Mouse (Mus musculus) kidney, adult 11 months (tissue): ENCODE measurements at regions not wholly inside any gene's neighbourhood (a gene's known extent, or its start where the extent isn't known, plus 50 kb on each side); places are given as distances from the start of the nearest gene placed in this dataset.
A peak's percentile ranks its signal among the peaks of the same experiment; 100 is the strongest.

Experiments
- DNase-seq: peaks from one replicate; pipeline ENCODE4 v3.0.0; 2022

DNA sequence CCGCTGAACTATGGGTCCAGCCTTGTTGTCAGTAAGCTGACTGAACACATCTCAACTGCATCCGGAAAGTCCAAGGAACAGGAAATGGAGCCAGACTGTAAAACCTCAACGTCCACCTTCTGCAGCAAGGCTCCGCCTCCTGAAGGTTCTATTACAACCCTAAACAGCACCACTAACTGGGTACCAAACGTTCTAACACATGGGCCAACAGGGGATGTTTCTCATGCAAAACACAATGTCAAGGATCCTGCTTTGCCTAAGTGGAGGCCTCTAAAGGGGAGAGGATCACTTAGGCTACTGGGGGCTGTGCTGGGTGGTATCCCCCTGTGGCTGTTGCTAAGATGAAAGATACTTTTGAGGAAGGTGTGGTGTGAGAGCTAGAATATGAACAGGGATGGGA lies 51.0 kb upstream of the Stt3b start:
- DNase-seq, result no peak

DNA sequence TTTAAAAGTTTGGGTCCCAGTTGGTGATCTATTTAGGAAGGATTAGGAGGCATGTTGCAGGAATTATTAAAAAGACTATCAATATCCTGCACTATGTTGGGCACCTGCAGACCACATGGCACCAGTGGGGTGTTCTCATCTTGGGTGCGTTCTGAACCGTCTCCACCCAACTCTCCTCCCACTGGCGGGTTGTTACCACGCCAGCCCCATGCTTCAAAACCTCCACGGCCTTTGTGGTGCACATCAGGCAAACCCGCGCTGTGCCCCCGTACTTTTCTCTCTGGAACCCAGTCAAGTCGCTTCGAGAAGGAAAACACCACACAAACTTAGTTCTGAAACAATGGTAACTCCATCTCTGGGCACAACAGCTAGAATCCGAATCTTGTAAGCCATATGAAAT lies 51.7 kb upstream of the Stt3b start:
- no peak for DNase-seq

DNA sequence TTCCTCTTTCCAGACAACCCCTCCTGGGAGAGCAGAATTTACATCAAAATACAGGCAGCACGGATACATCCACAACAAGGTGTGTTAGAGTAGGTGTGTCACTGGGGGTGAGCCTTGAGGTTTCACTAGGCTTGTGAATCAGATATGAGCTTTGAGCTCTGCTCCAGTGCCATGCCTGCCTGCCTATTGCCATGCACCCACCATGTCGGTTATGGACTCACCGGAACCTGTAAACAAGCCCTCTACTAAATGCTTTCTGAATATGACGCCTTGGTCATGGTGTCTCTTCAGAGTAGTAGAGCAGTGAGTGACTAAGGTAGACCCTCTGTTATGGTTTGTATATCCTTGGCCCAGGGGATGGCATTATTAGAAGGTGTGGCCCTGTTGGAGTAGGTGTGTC lies 52.3 kb upstream of the Stt3b start:
- no peak for DNase-seq

DNA sequence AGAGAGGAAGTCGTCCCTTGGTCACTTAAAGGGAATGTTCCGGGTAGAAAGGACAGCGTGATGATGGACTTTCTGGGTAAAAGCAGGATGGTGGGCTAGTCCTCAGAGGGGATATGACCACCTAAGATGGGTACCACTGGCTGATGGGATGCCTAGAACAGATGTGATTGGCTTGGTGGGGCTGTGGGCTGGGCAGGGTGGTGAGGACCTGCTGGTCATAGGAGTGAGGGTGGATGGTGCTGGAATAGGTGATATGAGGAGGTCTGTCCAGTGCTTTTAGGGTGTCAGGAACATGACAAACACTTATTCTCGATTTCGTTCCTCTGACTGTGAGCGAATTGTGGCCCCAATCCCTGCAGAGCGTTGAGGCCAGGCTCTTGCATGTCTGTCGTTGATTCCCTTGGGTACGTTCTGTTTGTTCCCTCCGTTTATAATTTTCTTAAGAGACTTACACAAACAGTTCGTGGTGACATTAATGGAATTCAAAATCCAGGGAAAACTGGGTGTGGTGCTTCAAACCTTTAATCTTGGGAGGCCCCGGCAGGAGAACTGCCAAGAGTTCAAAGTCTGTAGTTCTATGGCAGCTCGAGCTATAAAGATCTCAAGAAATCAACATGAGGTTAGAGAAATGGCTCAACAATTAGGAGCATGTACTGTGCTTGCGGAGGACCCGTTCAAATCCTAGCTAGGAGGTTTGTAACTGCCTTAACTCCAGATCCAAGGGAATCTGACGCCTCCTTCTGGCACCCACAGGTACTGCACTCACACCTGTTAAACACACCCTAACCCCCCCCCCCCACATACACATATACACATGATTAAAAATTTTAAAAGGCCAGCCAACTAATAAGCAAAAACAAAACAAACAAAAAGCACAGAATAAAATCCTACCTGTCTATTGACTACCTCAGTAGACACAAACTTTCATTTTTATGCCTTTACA lies 55.0 kb upstream of the Stt3b start:
- peak; percentile 28 for DNase-seq

DNA sequence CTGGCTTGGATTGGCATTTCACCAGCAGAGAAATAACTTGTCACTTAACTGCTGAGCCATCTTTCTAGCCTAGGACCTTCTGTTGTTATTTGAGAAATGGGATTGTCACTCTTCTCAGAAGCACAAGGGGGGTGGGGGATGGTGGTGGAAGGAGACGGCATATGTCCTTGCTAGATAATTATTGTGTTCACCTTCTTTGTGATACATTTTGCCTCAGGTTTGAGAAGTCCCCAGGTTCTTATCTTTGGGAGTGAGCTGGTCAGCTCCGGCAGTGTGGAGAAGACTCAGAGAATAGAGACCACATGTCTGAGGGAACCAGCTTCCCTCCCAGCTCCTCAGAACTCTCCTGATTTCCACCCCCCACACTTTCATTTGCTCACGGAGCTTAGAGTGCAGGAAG lies 57.6 kb upstream of the Stt3b start:
- no peak for DNase-seq

DNA sequence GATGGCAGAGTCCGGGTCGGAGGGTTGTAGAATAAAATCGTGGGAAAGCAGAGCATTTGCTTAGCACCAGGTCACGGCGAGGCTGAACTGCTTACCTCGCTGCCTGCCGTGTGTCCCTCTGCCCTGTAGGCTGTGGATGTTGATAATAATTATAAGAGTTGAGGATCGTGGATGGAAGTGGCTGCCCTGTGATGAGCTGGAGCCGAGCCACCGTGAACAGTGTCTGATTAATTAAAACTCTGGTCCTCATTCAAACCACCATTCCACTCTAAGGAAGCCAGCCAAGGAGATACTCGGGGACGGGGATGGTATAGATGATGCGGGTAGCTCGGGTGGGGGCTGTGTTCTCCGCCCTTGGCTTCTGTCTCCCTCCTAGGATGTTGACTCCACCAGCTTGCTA lies 70.1 kb upstream of the Stt3b start:
- DNase-seq, result no peak

DNA sequence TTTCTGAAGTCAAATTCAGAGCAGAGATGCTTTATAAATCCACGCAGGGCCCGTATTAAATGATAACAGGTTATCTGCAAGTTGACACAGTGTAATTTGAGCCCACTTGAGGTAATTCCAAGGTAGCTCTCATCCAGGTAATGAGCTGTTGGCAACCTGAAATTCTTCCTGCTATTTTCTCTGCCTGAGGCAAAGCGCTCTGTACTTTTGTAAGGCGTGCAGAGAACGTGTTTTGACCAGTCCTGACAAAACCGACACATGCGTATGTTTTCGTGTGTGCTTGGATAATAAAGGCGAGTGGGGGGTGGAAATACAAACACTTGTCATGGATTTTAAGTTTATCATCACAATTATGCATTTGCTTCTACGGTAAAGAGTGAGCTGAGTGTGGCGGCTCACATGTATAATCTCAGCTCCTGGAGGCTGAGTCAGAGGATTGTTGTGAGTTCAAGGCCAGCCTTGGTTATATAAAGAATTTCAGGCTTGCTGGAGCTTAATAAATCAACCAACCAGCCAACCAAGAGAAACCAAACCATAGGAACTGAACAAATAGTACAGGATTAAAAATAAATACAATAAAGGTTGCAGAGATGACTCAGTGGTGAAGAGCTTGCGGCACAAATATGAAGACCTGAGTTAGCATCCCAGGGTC lies 72.7 kb upstream of the Stt3b start:
- DNase-seq, result no peak

DNA sequence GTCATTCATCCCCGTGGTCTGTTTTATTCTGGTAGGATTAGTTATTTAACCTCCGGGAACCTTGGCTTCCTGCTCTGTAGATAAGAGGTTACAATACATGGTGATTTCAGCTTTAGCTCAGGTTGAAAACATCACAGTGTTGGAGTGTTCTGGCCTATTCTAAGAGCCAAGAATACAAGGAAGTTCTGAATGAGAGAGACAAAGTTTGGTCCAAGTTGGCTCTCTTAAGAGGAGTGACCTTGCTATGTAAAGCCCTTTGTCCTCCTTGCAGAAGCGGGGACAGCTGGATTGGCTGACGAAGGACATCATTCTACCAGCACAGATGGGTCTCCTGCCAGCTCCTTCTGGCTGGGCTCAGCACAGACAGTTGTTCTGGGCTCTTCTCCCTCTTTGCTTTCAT lies 73.7 kb upstream of the Stt3b start:
- DNase-seq, result peak; percentile 15

DNA sequence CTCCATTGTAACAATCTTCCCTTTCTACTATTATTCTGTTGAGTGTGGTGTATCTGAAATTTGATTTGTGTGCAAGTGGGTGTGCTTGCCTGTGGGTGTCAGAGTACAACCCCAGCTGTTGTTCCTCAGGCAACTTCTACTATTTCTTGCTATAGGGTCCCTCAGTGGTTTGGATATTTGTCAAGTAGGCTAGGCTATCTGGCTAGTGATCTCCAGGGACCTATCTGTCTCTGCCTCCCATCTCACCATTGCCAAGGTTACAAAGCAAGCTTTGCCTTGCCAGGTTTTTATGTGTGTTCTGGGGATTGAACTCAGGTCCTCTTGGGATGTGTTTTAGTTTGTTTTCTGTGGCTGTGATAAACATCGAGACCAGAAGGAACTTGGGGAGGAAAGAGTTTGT lies 74.1 kb upstream of the Stt3b start:
- no peak for DNase-seq

DNA sequence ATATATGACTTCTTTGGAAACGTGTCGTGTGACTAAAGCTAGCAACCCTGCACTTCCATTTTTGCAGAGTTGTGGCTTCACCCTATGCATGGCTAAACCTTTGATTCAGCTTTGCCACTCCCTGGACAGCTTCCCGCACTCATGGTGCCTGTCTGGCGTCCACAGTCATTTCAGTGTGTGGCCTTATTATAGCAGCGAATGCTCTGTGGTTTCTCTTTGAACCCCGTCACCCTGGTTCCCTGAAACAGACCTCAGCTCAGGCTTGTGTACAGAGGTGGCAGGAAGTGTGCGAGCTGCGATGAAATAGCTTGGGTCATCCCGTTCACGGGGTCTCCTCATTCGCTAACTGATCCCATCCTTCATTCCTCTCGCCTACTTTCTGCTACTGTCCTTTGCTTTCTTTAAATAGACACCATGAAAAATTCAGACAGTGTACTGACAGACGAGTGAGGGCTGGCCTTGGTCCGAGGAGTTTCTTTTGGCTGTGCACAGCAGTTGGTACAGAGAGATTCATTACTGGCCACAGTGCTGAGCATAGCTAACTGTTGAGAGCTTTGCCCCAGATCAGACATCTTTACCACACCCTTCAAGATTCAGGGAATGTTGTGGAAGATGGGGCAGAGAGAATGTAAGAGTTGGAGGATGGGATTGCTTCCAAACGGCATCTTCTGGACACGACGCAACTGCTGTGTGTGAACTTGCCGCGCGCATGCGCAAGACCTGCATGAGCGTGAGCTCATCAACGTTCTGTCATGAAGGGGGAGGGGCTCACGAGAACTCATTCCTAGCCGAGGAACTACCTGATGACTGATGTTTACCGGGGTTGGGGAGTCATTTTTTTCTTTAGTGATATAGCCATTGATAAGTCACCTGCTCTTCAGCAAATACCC lies 77.5 kb upstream of the Stt3b start:
- DNase-seq, result no peak

DNA sequence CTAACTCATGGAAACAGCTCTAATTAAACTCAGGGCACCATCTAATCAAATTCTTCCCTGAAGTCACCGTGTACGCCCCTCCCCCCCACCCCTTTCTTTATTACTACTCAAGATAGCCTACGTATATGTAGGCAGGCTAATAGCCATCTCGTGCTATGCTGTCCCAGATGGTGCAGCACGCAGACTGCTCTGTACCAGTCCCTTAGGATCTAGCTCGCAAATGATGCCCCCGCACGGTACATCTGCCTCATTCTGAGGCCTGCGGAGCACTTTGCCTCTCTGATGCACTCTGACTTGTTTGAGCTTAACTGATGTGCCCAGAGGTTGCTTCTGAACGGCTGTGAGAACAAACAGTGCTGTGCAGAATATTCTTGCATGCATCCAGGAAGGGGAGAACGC lies 78.1 kb upstream of the Stt3b start:
- no peak for DNase-seq

DNA sequence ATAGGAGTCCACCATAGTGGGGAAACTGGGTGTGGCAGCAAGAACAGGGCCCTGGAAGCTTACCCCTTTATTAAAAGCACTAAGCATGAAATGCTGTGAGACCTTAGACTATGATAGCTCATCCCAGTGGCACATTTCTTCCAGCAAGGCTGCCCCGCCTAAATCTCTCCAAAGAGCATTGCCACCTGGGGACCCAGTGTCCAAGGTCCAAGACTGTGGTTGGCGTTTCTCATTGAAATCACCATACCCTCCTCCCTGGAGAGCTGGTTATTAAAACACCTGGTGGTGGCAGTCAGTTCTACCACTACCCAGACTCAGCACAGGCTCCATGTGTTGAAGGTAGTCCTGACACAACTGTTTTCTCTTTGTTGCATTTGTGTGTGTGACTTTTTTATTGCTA lies 78.9 kb upstream of the Stt3b start:
- DNase-seq, result no peak

DNA sequence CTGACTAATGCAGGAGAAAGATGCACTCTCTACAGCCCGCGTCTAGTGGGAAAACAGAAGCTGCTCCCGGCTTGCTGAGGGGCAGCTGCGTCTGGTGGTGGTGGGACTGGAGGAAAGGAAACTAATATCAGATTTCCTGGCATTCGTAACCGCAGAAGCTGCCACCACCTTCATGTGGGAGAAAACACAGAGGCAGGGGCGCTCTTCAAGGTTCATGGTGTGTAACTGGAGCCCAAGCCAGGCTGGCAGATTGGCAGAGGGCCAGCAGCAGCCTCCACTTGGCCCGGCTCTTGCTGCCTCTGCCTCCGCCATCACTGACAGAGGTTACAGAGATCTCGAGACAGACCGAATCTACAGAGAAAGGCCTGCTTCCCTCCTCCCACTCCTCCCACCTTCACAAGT lies 80.7 kb upstream of the Stt3b start:
- DNase-seq, result peak; percentile 59

DNA sequence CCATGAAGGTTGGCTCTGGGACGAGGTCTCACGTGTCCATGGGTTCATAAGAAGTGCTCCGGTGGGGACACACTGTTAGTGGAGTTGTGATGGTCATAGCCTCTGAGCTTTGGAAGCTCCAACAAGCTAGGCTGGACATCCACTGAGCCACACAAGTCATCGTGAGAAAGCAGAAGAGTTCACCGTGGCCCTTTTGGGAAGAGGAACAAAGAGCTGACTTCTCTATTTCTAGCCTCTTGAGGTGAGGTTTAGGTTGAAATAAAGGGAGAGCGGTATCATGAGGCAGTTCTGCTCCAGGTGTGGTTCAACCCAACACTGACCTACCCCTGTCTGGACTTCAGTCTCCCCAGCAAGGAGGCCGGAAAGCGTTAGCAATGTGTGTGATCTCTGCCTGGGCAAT lies 85.3 kb upstream of the Stt3b start:
- DNase-seq, result no peak

DNA sequence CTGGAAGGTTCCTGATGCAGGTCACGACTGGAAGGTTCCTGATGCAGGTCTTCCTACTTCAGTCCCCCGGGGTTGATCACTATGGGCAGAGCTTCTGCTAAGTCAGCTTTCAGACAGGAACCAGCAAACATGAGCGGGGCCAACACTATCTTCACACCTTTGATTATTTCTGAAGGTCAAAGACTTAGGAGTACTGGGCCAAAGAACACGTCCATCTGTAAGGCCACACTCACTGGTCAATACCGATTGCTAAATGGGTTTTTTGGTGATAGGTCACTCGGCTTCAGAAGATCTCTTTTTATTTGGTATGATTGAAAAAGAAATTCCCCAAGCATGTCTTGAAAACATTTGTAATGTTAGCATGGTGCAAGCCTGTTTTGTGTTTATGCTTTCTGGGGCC lies 90.2 kb upstream of the Stt3b start:
- no peak for DNase-seq

DNA sequence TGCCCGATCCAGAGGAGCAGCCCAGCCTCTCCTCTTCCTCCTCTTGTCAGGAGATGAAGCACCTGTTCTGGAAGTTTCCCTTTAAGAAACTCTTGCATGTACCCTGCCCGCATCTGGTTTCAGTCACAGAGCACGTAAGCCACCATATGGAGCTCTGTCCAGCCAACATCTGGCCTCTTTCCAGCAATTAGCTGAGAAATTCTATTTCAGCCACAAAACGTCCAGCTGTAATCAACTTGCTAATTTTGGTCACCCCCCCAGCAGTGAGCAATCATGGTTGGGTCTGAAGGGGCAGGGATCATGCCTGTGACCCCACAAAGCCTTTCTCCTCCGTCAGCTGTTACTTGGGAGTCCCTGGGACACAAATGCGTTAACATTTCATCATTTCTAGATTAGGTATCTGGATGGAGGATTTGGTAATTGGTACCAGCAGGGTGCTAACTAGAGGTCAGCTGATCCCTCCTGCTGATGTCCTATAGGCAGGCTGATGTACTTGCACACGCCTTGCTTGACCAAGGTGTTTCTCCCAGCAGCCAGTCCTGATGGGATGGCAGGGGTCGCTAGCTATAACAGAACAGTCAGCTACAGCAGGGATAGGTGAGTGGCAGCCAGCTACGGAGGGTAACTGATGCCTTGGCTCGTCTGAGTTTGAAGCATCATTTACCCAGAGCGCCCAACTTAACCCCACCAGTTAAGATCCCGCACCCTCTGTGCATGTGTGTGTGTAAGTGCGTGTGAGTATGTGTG lies 91.4 kb upstream of the Stt3b start:
- DNase-seq, result no peak

DNA sequence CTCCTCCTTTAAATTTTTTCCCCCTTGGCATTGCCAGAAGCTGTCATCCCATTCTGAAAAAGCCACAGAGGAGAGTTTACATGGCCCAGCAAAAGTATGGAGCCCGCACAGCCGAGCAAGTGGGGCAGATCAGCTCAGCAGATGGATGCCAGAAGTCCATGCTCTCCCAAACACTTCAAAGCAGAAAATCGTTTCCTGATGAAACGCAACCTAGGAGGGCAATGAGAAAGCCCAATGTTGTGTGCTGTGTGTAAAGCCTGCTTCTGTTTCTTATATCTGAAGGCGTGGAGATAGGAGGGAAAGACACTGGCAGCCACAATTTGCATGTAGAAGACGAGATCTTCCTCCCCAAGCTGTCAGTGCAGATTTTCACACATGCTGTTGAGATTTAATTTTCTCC lies 92.4 kb upstream of the Stt3b start:
- DNase-seq, result no peak

DNA sequence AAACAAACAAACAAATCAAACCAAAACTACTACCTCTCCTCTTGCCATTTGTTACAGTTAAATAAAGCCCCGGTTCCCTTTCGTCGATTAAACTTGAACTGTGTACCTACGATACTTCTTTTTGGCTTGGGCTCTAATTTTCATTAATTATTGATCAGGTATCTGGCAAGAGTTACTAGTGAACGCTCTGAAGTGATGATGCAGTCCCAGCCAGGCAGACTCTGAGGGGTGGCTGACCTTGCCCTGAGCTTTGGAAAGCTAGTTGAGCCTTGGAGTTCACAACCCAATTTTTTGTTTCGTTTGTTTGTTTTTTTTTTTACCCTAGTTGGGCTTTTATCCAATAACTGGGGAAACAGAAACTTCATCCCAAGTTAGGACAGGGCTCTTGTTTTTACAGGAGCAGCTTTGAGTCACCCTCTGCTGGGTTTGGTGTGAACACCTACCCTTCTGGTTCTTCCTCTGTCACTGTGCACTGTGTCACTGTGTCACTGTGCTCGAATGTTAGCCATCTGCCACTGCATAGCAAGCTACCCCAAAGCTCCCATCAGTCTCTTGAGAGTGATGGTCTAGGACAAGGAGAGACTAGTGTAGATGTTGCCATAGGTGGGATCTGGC lies 93.2 kb upstream of the Stt3b start:
- DNase-seq, result peak; percentile 84

DNA sequence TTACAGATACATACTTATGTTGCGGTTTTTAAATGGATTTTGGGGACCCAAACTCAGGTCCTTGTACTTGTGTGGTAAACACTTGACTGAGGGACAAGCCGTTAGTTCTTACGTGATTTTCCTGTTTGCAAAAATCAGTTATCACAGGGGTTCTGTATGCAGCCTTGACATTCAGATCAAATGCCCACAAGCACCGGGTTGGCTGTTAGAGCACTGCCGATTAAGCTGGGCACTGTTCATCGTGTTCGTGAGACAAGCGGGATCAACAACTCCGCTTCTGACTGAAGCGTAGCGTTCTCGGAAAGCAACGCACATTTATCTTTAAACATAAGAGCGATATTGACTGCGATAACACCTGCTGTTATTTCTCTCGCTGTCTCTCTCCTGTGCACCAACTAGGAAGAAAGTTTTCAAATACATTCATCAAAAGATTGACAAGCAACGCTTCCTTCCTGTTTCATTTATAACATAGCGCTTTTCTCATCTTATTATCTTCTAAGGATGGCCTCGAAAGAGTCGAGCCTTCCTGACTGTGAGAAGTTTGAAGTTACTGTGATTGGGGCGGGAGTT lies 97.8 kb upstream of the Stt3b start:
- DNase-seq, result no peak

DNA sequence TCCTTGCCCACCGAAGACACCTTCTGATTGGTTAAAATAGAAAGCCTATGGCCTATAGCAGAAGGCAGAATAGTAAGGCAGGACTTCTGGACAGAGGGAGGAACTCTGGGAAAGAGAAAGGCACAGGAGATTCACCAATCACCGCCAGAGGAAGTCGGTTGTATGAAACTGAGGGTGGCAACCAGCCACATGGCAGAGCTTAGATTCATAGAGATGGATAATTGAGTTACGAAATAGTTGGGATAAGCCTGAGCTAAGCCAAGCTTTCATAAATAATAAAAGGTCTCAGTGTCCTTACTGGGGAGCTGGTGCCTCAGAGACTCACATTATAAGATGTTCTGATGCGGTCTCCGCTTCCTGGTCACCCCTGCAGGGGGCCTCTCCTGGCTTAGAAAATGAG lies 98.7 kb upstream of the Stt3b start:
- DNase-seq, result no peak

DNA sequence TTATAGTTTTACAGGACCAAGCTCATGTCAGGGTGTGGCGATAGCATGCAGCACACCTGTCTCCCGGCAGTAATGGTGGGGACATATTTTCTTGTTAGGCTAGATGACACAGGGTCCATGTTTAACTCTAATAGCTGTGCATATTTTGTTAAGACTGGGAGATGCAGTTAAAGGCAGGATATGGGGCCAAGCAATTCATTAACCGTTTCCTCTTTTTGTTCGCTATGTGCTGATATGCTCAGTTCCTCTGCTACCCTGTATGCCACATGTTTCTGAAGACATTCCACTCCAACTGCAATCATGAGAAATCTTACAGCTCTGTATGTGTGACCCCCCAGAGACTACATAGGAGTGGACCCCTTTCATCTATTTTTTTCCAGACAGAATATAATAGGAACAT lies 104.0 kb upstream of the Stt3b start:
- DNase-seq, result no peak

DNA sequence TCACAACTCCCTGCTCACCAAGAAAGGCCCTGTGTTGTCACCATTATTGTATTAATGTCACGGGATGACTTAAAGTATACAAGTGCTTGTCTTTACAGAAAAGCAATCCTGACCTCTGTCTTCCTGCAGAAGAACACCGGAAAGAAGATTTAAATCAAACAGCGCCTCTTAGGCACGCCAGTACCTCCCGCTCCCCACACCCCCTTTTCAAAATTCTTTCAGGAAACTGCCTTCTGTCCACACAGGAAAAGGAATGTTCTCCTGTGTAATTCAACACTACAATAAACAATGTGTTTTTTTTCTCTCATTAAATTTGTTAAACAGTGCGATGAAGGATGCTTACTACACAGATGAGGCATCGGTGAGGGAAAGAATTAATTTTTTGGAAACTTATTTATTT lies 112.6 kb upstream of the Stt3b start:
- DNase-seq, result no peak
